Comparison of ENCODE assay signal across 12 mouse cellular contexts in genomic region chr1:61359011-61359930, GRCm38 (mm10).
DNase-seq lines count a peak whose midpoint lies in the region; ATAC-seq lines count a peak whose summit lies in the region.
"Had no signal": no experiment of that assay in that cellular context is flagged by ENCODE, and none has a peak within 500 bp of the region (broad histone marks: within the 10 kb centered on the region; RNA-seq: fewer than 3 reads in every experiment).

No protein-coding gene starts in this region.

- H3K4me3 ChIP-seq in forebrain, embryonic 12.5 days (replicated peaks): no peak overlapping the region
- no peak overlapping the region for H3K4me3 ChIP-seq in forebrain, embryonic 10.5 days
- H3K4me3 ChIP-seq in hindbrain, embryonic 13.5 days: no peak overlapping the region
- H3K4me3 ChIP-seq: embryonic facial prominence, embryonic 12.5 days had no signal

- WGBS in forebrain, embryonic 12.5 days: 75% methylated on average over 19 of the region's 19 CpGs
- 85% methylated on average over 19 of the region's 19 CpGs for WGBS in forebrain, embryonic 10.5 days
- 49% methylated on average over 19 of the region's 19 CpGs for WGBS in hindbrain, embryonic 13.5 days

- H3K4me1 ChIP-seq in forebrain, embryonic 12.5 days: no peaks in the 10 kb centered on the region
- peaks cover 3% of the 10 kb centered on the region; the same call in 1 of the 2 replicates for H3K4me1 ChIP-seq in forebrain, embryonic 10.5 days
- peaks cover 18% of the 10 kb centered on the region for H3K4me1 ChIP-seq in hindbrain, embryonic 13.5 days (replicated peaks)
- H3K4me1 ChIP-seq: embryonic facial prominence, embryonic 12.5 days had no signal

- no peak overlapping the region for H3K4me2 ChIP-seq in forebrain, embryonic 12.5 days
- H3K4me2 ChIP-seq in hindbrain, embryonic 13.5 days: no peak overlapping the region; the same call in 1 of the 2 replicates
- H3K4me2 ChIP-seq: embryonic facial prominence, embryonic 12.5 days had no signal

- peak overlapping the region; percentile 25; the same call in 1 of the 2 replicates for H3K27ac ChIP-seq in forebrain, embryonic 12.5 days
- H3K27ac ChIP-seq in forebrain, embryonic 10.5 days: no peak overlapping the region
- peak overlapping the region; percentile 53 for H3K27ac ChIP-seq in hindbrain, embryonic 13.5 days
- H3K27ac ChIP-seq: embryonic facial prominence, embryonic 12.5 days had no signal

- no peaks in the 10 kb centered on the region for H3K27me3 ChIP-seq in forebrain, embryonic 12.5 days
- H3K27me3 ChIP-seq in forebrain, embryonic 10.5 days (ENCODE audit: poor library complexity, severe bottlenecking): peaks cover 26% of the 10 kb centered on the region
- no peaks in the 10 kb centered on the region for H3K27me3 ChIP-seq in hindbrain, embryonic 13.5 days
- H3K27me3 ChIP-seq: embryonic facial prominence, embryonic 12.5 days had no signal

- no peak overlapping the region for H3K9ac ChIP-seq in forebrain, embryonic 12.5 days
- H3K9ac ChIP-seq in hindbrain, embryonic 13.5 days: no peak overlapping the region
- H3K9ac ChIP-seq: embryonic facial prominence, embryonic 12.5 days had no signal

- no peak for DNase-seq in forebrain, embryonic 10.5 days (ENCODE audit: extremely low spot score, low spot score)
- DNase-seq in brain, adult 2 months (ENCODE audit: low read depth, low spot score): peak; percentile 57
- DNase-seq in cerebellum, postnatal 14 days: peak; percentile 92 to 93
- DNase-seq in urinary bladder, adult 2 months (ENCODE audit: low spot score): no peak
- no peak for DNase-seq in thymus, adult 18-20 months
- DNase-seq in left cerebral cortex, adult 9 months (ENCODE audit: low spot score in 2 of 2): no peak
- DNase-seq: heart, postnatal 4 days; layer of hippocampus, adult 9-11 months; thymus, postnatal 25 days had no signal

- no peaks in the 10 kb centered on the region for H3K9me3 ChIP-seq in forebrain, embryonic 12.5 days
- H3K9me3 ChIP-seq in forebrain, embryonic 10.5 days: no peaks in the 10 kb centered on the region
- no peaks in the 10 kb centered on the region for H3K9me3 ChIP-seq in hindbrain, embryonic 13.5 days
- H3K9me3 ChIP-seq: embryonic facial prominence, embryonic 12.5 days had no signal

- ATAC-seq in forebrain, embryonic 12.5 days (ENCODE audit: low FRiP score): peak; percentile 27; the same call in 1 of the 2 replicates
- 0 out of 2 replicates have a peak, but pooled peaks have one; percentile 54 for ATAC-seq in hindbrain, embryonic 13.5 days (ENCODE audit: low FRiP score)

- H3K36me3 ChIP-seq in forebrain, embryonic 12.5 days (replicated peaks): no peaks in the 10 kb centered on the region
- H3K36me3 ChIP-seq in forebrain, embryonic 10.5 days (replicated peaks): no peaks in the 10 kb centered on the region
- no peaks in the 10 kb centered on the region for H3K36me3 ChIP-seq in hindbrain, embryonic 13.5 days
- H3K36me3 ChIP-seq: embryonic facial prominence, embryonic 12.5 days had no signal

Comparison
In these comparisons a context has a peak if more than half of its experiments do, and no peak if none do; other contexts are left out.
1. DNase-seq: peak in brain, adult 2 months (single experiment) and cerebellum, postnatal 14 days (2 of 2); none in forebrain, embryonic 10.5 days (single experiment), urinary bladder, adult 2 months (single experiment), thymus, adult 18-20 months (0 of 2) and left cerebral cortex, adult 9 months (0 of 2).